Mouse (Mus musculus) embryonic facial prominence, embryonic 14.5 days (tissue): ENCODE results near the gene Mad1l1. TPM values are rescaled to one million over a fixed set of nuclear protein-coding genes. Genes with fewer than 3 reads are reported as not detected.

Experiments used
- ATAC-seq: fragments of 200-750 bp; cut with Nextera tagmentation; 2 replicates; pipeline ENCODE4 v1.8.0; 2017; ENCODE audit warnings: low read depth, moderate number of reproducible peaks, moderate TSS enrichment
- DNase-seq: peaks from one replicate; pipeline ENCODE4 v3.0.0-alpha.2; 2015; ENCODE audit warnings: low spot score
- H3K27ac ChIP-seq: fragments of 300-500 bp; sonication (generic); replicated peaks from 2 replicates; pipeline ENCODE4 v1.5.1; 2014; ENCODE audit warnings: low read depth, mild to moderate bottlenecking, low read length, moderate library complexity
- H3K27me3 ChIP-seq: fragments of 300-500 bp; sonication (generic); replicated peaks from 2 replicates; pipeline ENCODE4 v1.6.1; 2014; ENCODE audit warnings: low read length; ENCODE audit not compliant: control insufficient read depth, insufficient read depth
- H3K36me3 ChIP-seq: fragments of 300-500 bp; sonication (generic); 2 replicates; pipeline ENCODE4 v1.6.1; 2014; ENCODE audit warnings: low read length, mixed read lengths; ENCODE audit not compliant: control insufficient read depth, insufficient read depth
- H3K4me1 ChIP-seq: fragments of 300-500 bp; sonication (generic); 2 replicates; pipeline ENCODE4 v1.6.1; 2014; ENCODE audit warnings: antibody characterized with exemption, low read length; ENCODE audit not compliant: control insufficient read depth, insufficient read depth
- H3K4me2 ChIP-seq: fragments of 300-500 bp; sonication (generic); 2 replicates; pipeline ENCODE4 v1.6.1; 2014; ENCODE audit warnings: low read depth, mild to moderate bottlenecking, low read length, moderate library complexity, mixed read lengths
- H3K4me3 ChIP-seq: fragments of 300-500 bp; sonication (generic); 2 replicates; pipeline ENCODE4 v1.5.1; 2014; ENCODE audit warnings: low read depth, mild to moderate bottlenecking, low read length
- H3K9ac ChIP-seq: fragments of 300-500 bp; sonication (generic); 2 replicates; pipeline ENCODE4 v1.6.1; 2014; ENCODE audit warnings: low read depth, mild to moderate bottlenecking, low read length, moderate library complexity, mixed read lengths
- H3K9me3 ChIP-seq: fragments of 300-500 bp; sonication (generic); 2 replicates; pipeline ENCODE4 v1.6.1; 2016; ENCODE audit warnings: low read length; ENCODE audit not compliant: control insufficient read depth
- WGBS: fragments of 180-500 bp; shearing (Covaris S2); extraction: QIAGEN DNeasy Blood & Tissue Kit; methylation state at CpG from one replicate; pipeline ENCODE4 v1.1.7; 2014; 5-methylcytosine and 5-hydroxymethylcytosine counted together
- polyA plus RNA-seq: library from polyadenylated mRNA; unstranded; fragments of >200 nt; fragmentation: Nextera tagmentation; extraction: Ambion mirVana; gene quantifications from 2 replicates; pipeline ENCODE4 v1.2.1, GENCODE M21; 2014

Mad1l1 gene
- polyA plus RNA-seq, 1 experiment from 2014 or later, result 38.0 TPM

- H3K9me3 ChIP-seq, result peaks cover 6% of the 10 kb centered on the region; the same call in 1 of the 2 replicates
- no peaks in the 10 kb centered on the region for H3K4me1 ChIP-seq
- no peak for DNase-seq
- no peak overlapping the region for H3K27ac ChIP-seq
- no peak for ATAC-seq
- no peak overlapping the region for H3K4me3 ChIP-seq
- peaks cover 45% of the 10 kb centered on the region for H3K36me3 ChIP-seq
- WGBS, result 79% methylated on average over 1 of the region's 1 CpGs
- H3K27me3 ChIP-seq, result no peaks in the 10 kb centered on the region
- H3K4me2 ChIP-seq, result no peak overlapping the region
- H3K9ac ChIP-seq, result no peak overlapping the region
These were observed 15.3 kb upstream of the Mad1l1 start for GRCm38 (mm10) chr5:140336680-140337079.

- 43% methylated on average over 2 of the region's 2 CpGs for WGBS
- no peaks in the 10 kb centered on the region for H3K9me3 ChIP-seq
- H3K4me2 ChIP-seq, result no peak overlapping the region
- no peak overlapping the region for H3K27ac ChIP-seq
- H3K4me1 ChIP-seq, result peaks cover 8% of the 10 kb centered on the region
- H3K36me3 ChIP-seq, result peaks cover 20% of the 10 kb centered on the region
- no peak for ATAC-seq
- H3K27me3 ChIP-seq, result no peaks in the 10 kb centered on the region
- peak; percentile 17 for DNase-seq
- no peak overlapping the region for H3K9ac ChIP-seq
- no peak overlapping the region for H3K4me3 ChIP-seq
These were observed 12.3 kb upstream of the Mad1l1 start for GRCm38 (mm10) chr5:140333631-140334030.

GRCm38 (mm10) chr5:140332519-140332918 is 11.2 kb upstream of the Mad1l1 start:
- Histone ChIP-seq H3K4me3 (peak overlapping the region; percentile 70; the same call in 1 of the 2 replicates), H3K4me2 (peak overlapping the region; percentile 88), H3K36me3 (peaks cover 22% of the 10 kb centered on the region), H3K27me3 (no peaks in the 10 kb centered on the region), H3K27ac (no peak overlapping the region), H3K9me3 (no peaks in the 10 kb centered on the region), H3K4me1 (peaks cover 8% of the 10 kb centered on the region), H3K9ac (no peak overlapping the region)
- no peak for ATAC-seq
- DNase-seq, result peak; percentile 54
- WGBS, result 54% methylated on average over 4 of the region's 4 CpGs

- Histone ChIP-seq H3K4me1 (peaks cover 8% of the 10 kb centered on the region), H3K9ac (peak within 1 kb of the TSS; percentile 78), H3K4me3 (peak within 1 kb of the TSS; percentile 70), H3K4me2 (peak within 1 kb of the TSS; percentile 88), H3K36me3 (peaks cover 24% of the 10 kb centered on the region), H3K27ac (peak within 1 kb of the TSS; percentile 86), H3K27me3 (no peaks in the 10 kb centered on the region), H3K9me3 (no peaks in the 10 kb centered on the region)
- peak; percentile 85 for ATAC-seq
- 1% methylated on average over 38 of the region's 39 CpGs for WGBS
- peak; percentile 88 for DNase-seq
These were observed 10.5 kb upstream of the Mad1l1 start, which contains the start of gene Mrm2 for GRCm38 (mm10) chr5:140331615-140332512. Mrm2 (minus strand) TSS chr5:140331898.

- 94% methylated on average over 5 of the region's 5 CpGs for WGBS
- H3K4me3 ChIP-seq, result no peak overlapping the region
- H3K36me3 ChIP-seq, result peaks cover 26% of the 10 kb centered on the region
- 0 out of 2 replicates have a peak, but pooled peaks cover 4% of the 10 kb centered on the region for H3K4me1 ChIP-seq
- no peak overlapping the region for H3K27ac ChIP-seq
- no peaks in the 10 kb centered on the region for H3K9me3 ChIP-seq
- H3K4me2 ChIP-seq, result no peak overlapping the region
- ATAC-seq (no peak), DNase-seq (no peak)
- H3K27me3 ChIP-seq, result no peaks in the 10 kb centered on the region
- H3K9ac ChIP-seq, result no peak overlapping the region
These were observed 2.7 kb upstream of the Mad1l1 start for GRCm38 (mm10) chr5:140324058-140324457.

- DNase-seq (peak; percentile 54), ATAC-seq (peak; percentile 20; the same call in 1 of the 2 replicates)
- H3K36me3 ChIP-seq, result peaks cover 10% of the 10 kb centered on the region; the same call in 1 of the 2 replicates
- H3K27ac ChIP-seq, result peak overlapping the region; percentile 86
- H3K4me2 ChIP-seq, result peak overlapping the region; percentile 61
- peak overlapping the region; percentile 66 for H3K4me3 ChIP-seq
- H3K9ac ChIP-seq, result peak overlapping the region; percentile 93
- H3K4me1 ChIP-seq, result 0 out of 2 replicates have a peak, but pooled peaks cover 4% of the 10 kb centered on the region
- WGBS, result 2% methylated on average over 17 of the region's 17 CpGs
- no peaks in the 10 kb centered on the region for H3K27me3 ChIP-seq
- no peaks in the 10 kb centered on the region for H3K9me3 ChIP-seq
These were observed 614 bp upstream of the Mad1l1 start for GRCm38 (mm10) chr5:140321756-140322575.

- Histone ChIP-seq H3K4me3 (no peak overlapping the region), H3K9ac (no peak overlapping the region), H3K27me3 (no peaks in the 10 kb centered on the region), H3K9me3 (no peaks in the 10 kb centered on the region), H3K36me3 (peaks cover 29% of the 10 kb centered on the region), H3K4me1 (0 out of 2 replicates have a peak, but pooled peaks cover 4% of the 10 kb centered on the region), H3K4me2 (no peak overlapping the region), H3K27ac (no peak overlapping the region)
- ATAC-seq (no peak), DNase-seq (peak; percentile 6)
- whole genome bisulfite sequencing, result 85% methylated on average over 3 of the region's 3 CpGs
These were observed 4.6 kb downstream of the Mad1l1 start for GRCm38 (mm10) chr5:140316716-140317115.

GRCm38 (mm10) chr5:140307602-140308001 is 13.8 kb downstream of the Mad1l1 start:
- Histone ChIP-seq H3K4me2 (no peak overlapping the region), H3K4me3 (no peak overlapping the region), H3K27me3 (no peaks in the 10 kb centered on the region), H3K9ac (no peak overlapping the region), H3K27ac (no peak overlapping the region), H3K9me3 (no peaks in the 10 kb centered on the region), H3K4me1 (no peaks in the 10 kb centered on the region), H3K36me3 (peaks cover 75% of the 10 kb centered on the region)
- 91% methylated on average over 14 of the region's 14 CpGs for WGBS
- ATAC-seq, result 0 out of 2 replicates have a peak, but pooled peaks have one; percentile 44
- DNase-seq, result no peak
